Mouse (Mus musculus) cortical plate, adult 2 months (tissue): ENCODE data around the gene Uchl5. TPM values are rescaled to one million over a fixed set of nuclear protein-coding genes. Genes with fewer than 3 reads are reported as not detected.

Experiments used
- H3K27ac ChIP-seq: fragments of 200-500 bp; 2 replicates; pipeline ENCODE4 v1.5.1; 2012; ENCODE audit warnings: low read length, control low read depth, inconsistent platforms; ENCODE audit not compliant: insufficient read depth
- H3K4me1 ChIP-seq: fragments of 200-500 bp; 2 replicates; pipeline ENCODE4 v1.6.1; 2011; ENCODE audit warnings: low read length; ENCODE audit not compliant: control insufficient read depth, insufficient read depth
- H3K4me3 ChIP-seq: fragments of 200-500 bp; 2 replicates; pipeline ENCODE4 v1.5.1; 2011; ENCODE audit warnings: mild to moderate bottlenecking, low read length, control low read depth; ENCODE audit not compliant: insufficient read depth
- CTCF ChIP-seq: fragments of 200-500 bp; IDR thresholded peaks from 2 replicates; pipeline ENCODE4 v1.5.1; 2011; ENCODE audit warnings: mild to moderate bottlenecking, control low read depth, low read length; ENCODE audit not compliant: insufficient read depth; ENCODE audit errors: extremely low read depth
- POLR2A ChIP-seq: fragments of 200-500 bp; IDR thresholded peaks from 2 replicates; pipeline ENCODE4 v1.6.1; 2011; ENCODE audit warnings: mild to moderate bottlenecking, low read length, control low read depth; ENCODE audit not compliant: insufficient read depth; ENCODE audit errors: extremely low read depth
- polyA plus RNA-seq: library from polyadenylated mRNA; depleted of rRNA; stranded (reverse); fragments of >200 nt; gene quantifications from 2 replicates; pipeline ENCODE4 v1.2.3, GENCODE M21; 2012

Uchl5 gene
- polyA plus RNA-seq, 1 experiment: 33.6 TPM

DNA sequence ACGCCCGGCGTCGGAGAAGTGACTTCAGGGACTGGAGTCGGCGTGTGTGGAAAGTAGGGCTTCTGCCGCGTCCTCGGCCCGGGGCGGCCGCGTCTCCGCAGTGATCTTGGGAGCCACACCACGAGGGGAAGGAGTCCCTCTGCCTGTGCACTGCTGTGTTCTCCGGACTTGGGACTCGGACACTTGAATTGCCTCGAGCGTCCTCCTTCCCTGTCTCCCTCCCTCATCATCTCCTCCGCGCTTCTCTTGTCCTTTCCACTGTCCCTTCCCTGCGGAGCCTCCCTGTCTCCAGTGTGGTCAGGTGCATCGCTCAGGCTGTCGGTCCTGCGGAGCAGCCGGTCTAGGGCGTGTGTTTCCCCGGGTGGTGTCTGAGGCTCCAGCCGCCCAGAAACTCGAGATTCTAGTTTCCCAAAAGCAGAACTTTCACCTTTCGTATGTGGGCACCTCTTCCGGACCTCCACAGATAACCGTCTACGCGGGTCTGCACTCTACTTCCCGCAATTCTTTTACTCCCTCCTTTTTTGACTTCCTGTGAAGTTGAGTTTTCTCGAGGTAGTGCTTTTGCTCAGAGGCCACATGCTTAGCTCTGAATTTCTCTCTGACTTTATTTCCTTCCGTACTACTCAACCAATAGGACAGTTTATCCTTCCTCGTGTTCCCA lies 616 bp downstream of the Uchl5 start:
- TF ChIP-seq POLR2A: no peak
- no peak for TF ChIP-seq CTCF
- H3K27ac ChIP-seq: no peak overlapping the region

DNA sequence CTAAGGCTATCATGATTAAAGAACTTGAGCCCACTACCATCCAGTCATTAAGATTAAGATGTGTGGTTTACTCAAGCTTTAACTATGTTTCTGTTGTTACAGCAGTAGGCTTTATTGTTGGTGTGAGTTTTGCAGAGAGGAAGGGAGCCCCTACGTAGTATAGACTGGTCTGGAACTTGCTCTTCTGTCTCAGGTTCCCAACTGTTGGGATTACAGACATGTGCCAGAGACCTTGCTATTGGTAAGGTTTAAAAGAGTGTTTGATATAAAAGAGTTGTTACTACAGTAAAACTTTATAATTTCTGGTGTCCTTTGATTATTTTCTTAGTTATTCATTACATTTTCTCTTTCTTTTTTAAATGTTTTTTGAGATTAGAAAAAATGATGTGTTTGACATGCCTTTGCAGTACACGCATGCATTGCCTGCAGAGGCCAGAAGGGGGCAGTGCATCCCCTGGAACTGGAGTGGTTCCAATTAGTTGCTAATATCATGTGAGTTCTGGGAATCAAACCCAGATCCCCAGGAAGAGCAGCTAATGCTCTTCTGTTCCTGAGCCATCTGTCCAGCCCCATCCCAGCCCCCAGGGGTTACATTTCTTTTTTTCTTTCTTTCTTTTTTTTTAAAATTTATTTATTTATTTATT lies 11.6 kb downstream of the Uchl5 start:
- no peaks in the 10 kb centered on the region for H3K4me1 ChIP-seq
- no peak overlapping the region for H3K27ac ChIP-seq
- TF ChIP-seq POLR2A (no peak), CTCF (peak; percentile 51)
- no peak overlapping the region for H3K4me3 ChIP-seq

More for the DNA sequence above, 616 bp downstream of the Uchl5 start:
- Histone ChIP-seq H3K4me3 (peak overlapping the region; percentile 84), H3K4me1 (peaks cover 11% of the 10 kb centered on the region)

DNA sequence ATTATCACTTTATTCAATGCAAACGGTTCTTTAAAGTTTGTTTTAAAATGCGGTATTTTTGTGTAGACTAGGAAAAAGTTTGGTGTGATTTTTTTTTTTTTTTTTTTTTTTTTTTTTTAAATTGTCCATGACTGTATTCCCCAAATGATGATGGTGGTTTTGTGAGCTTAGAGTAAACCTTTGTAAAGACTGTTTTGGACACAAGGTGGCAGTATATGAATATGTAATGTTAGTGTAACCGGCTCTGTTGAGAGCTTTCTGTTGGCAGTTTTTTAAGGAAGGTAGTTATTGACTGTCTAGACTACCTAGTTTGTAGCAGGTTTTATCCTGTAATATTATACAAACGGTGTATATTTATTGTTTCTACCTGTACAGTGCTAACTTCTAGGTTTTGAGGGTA lies 26.5 kb downstream of the Uchl5 start:
- TF ChIP-seq CTCF (no peak), POLR2A (no peak)
- H3K27ac ChIP-seq: no peak overlapping the region
- H3K4me1 ChIP-seq: no peaks in the 10 kb centered on the region

DNA sequence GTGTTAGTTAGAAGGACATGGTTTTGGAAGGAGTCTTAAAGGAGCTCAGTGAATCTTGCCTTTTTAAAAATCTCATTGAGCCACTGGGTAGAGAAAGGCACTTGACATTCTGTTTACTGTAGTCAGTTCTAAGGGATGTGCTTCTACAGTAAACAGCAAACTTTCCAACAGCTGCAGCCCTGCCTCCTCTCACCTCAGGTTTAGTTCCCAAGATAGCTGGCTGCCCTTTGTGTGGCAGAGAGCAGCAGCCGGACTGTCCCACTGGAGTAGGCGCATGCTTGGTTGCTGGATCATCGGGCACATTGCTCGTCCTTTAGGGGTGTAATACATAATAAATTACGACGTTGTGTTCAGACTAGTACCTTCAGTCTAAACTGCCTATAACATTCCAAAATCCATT lies 32.0 kb downstream of the Uchl5 start:
- Histone ChIP-seq H3K27ac (no peak overlapping the region), H3K4me1 (no peaks in the 10 kb centered on the region), H3K4me3 (no peak overlapping the region)
- no peak for TF ChIP-seq CTCF
- TF ChIP-seq POLR2A: no peak

More for the DNA sequence above, 26.5 kb downstream of the Uchl5 start:
- no peak overlapping the region for H3K4me3 ChIP-seq

DNA sequence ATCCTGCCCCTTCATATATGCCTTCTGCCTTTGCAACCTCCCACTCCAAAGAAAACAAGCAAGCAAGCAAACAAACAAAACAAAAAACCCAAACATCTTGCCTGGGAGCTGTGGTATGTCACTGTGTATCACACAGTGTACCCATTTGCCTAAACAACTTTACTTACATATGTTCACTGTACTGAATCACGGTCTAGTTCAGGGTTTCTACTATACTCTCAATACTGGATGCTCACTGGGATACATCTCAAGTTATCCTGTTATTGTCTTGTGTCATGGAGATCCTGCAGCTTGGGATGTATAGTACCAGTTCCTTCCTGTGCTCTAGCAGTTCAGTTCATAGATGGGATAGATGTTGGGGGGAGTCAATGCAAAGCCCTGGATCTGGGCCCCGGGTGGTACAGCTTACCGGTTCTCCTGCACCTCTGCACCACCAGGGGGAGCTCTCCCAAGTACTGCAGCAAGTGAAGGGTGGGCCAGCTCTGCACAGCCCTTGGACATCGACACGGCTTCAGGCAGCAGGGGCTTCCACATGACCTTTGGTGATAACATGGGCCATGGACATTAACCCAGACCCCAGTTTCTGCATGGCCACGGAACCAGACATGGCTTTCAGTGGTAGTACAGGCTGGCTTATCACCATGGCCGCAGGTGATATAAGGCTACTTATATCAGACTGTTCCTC lies 36.7 kb downstream of the Uchl5 start:
- no peaks in the 10 kb centered on the region for H3K4me1 ChIP-seq
- TF ChIP-seq POLR2A: no peak
- TF ChIP-seq CTCF: peak; percentile 67
- H3K4me3 ChIP-seq: no peak overlapping the region
- no peak overlapping the region for H3K27ac ChIP-seq

DNA sequence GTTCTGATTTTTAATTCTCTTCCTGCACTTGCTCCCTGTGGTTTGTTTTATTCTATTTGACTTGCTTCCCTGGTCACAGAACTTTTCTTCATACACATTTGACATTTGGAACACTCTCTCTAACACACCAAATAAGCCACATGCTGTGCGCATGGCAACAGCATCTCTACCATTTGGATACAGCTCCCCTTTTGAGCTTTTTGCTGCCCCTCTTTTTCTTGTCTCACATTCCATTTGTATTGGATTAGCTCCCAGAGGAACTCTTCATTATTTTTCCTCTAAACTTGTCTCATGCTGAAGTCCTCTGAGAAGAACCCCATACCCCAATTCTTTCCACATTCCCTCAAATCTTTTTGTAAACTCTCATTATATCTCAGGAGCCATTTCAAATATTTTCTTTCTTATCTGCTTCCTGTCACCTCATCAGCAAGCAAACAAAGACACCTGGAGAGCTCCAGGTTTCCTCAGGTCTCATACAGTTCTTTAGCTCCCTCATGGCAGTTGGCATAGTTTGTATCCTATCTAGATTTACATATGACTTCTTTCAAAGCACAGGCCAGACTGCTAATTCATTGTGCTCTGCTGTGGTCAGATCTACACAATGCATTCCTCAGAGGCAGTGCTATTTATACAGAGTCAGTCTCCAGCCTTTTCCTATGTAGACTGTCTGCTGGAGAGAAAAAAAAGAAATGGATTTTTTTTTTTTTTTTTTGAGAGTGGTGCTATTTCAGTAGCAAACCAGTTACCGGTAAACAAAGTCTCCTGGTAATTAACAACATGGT lies 43.2 kb downstream of the Uchl5 start:
- H3K4me1 ChIP-seq: no peaks in the 10 kb centered on the region
- H3K4me3 ChIP-seq: no peak overlapping the region
- H3K27ac ChIP-seq: no peak overlapping the region
- TF ChIP-seq POLR2A (no peak), CTCF (no peak)

DNA sequence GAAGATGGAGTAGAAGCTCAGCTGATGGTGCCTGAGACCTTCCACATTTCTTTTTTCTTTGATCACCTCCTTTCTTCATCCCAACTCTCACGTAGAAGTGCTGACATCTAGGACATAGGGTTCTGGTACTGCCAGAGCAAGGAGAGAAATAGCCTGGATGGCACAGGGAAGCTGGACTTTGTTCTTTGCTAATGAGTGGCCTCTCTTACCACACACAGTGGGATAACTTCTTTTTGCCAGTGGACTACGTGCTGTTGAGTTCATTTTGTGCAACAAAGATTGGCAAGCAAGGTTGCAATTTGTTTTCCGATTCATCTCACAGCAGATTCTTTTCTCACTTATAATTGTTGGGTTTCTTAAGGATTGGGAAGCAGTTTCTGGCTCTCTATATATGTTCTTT lies 45.6 kb downstream of the Uchl5 start:
- Histone ChIP-seq H3K27ac (no peak overlapping the region), H3K4me1 (no peaks in the 10 kb centered on the region), H3K4me3 (no peak overlapping the region)
- TF ChIP-seq POLR2A: no peak

DNA sequence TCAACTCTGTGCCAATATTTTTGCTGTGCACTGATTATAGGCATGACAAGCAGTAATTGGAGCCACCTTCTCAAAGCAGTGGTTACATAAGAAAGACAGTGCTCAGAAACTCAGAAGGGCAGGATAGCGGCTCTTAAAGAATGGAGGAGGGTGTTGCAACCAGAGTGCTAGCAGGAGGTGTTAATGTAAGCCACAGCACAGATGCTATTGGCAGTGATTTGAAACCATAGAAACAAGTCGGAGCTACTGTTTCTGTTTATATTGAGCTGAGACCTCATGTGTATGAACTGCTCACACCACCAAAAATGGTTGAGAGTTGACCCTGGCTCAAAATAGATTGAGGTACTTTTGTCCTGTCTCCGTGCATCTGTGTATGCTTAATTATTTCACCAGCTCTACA lies 53.6 kb downstream of the Uchl5 start:
- H3K4me1 ChIP-seq: no peaks in the 10 kb centered on the region
- no peak for TF ChIP-seq POLR2A
- TF ChIP-seq CTCF: no peak
- H3K4me3 ChIP-seq: no peak overlapping the region
- no peak overlapping the region for H3K27ac ChIP-seq

DNA sequence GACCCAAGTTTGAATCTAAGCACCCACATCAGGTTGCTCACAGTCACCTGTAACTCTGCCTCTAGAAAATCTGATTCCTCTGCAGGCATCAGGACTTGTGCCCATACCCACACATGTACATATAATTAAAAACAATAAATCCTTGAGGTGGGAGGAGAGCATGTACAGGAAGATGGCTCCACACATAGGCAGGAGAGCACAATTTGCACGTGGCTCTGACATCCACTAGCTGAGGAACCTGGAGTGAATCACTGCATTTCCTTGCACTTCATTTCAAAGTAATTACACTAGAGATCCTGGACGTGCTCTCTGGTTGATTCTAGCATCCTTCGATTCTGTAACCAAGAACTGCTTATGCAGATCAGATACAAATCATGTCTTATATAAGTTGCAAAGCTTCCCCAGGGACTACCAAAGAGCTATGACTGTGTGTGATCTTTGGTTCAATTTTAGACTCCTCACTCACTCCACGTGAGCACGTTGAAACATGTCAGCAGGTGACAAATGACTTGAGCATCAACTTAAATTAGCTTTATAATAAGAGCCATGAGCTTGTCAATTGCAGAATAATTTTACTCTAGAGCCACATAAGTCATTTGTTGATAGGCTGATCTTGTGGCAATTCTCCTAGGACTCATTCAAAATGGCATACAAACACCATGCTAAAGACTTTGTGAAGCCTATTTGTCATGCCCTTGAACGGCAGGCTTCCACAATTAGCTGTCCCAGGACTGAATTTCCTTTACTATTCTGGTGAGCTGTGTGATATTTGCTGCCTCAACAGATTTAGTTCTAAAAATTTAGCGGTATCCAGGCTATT lies 59.5 kb downstream of the Uchl5 start:
- no peak overlapping the region for H3K27ac ChIP-seq
- H3K4me3 ChIP-seq: no peak overlapping the region
- no peaks in the 10 kb centered on the region for H3K4me1 ChIP-seq
- TF ChIP-seq POLR2A (no peak), CTCF (no peak)
